Mouse (Mus musculus) heart, postnatal 0 days (tissue): ENCODE data around the gene Pdss2.

ENCODE experiments used
- CTCF ChIP-seq: IDR thresholded peaks from 2 replicates; pipeline ENCODE4 v1.5.1; 2016; ENCODE audit warnings: antibody characterized with exemption, control low read depth, low read depth
- EP300 ChIP-seq: IDR thresholded peaks from 2 replicates; pipeline ENCODE4 v1.6.1; 2016; ENCODE audit warnings: antibody characterized with exemption, low read depth

DNA sequence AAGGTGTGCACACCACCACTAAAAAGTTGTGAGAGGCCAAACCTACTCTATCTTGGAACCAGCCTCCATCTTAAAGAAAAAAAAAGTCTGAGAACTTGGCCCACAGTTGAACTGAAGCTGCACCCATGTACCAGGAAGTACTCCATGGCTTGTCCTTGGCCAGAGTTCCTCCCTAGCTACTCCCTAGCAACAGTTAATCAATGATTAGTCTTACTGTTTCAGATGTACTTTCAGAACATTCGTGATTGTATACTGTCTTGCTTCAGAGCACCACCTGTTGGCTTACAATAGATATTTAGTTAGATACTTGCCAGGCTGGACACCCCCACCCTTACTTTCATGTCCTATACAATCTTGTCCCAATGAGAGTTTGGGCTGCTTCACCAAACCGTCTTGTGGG, 50.0 kb downstream of the Pdss2 start:
- TF ChIP-seq CTCF, result no peak
- TF ChIP-seq EP300, result no peak
